Mouse (Mus musculus): Measurements from ENCODE around the gene Jrkl. TPM values are rescaled to one million over a fixed set of nuclear protein-coding genes. Genes with fewer than 3 reads are reported as not detected.

Gene Jrkl
- total RNA-seq (2021) = 10 to 100 TPM in 1 of 2 experiments, 1 to 10 TPM in 1; 9.8 to 13.6 TPM

DNA sequence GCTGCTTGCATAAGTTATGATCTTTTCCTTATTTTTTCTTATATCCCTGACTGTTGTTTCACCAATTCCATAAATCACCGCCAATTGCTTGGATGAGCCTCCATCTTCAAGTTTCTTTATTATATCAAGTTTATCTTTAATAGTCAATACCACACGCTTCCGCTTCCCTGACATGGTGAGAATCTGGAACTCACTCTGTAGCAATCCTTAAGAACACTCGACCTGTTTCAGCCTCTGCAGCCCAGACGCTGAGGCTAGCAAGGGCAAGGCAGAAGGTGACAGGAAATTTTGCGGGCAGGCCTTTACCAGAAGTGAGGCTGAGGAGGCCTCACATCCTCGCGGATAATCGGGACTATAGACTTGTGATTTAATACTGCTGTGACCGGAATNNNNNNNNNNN is at the start of gene Jrkl:
Gene Jrkl (minus strand): TSS at position 349 of the 400 bp plus-strand sequence.
- DNase-seq = peak; percentile 18
- intact Hi-C loops (cut with DNase I) = no loop called here

DNA sequence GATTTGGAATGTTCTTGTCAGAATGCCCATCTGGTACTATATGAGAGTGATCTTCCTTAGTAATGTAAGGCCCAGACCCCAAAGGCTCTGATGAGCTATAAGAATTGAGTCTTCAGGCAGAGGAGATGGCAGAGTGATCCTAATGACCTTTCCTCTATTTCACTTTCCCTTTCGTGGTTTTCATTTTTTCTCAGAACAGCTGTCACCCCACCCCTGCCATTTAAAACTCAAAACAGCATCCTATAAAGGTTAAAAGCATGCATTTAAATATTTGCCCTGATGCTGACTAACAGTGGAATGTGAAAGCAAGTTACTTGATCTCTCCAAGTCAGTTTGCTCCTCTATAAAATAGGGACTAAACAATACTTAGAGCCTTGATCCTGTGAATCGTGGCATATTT is 41.9 kb upstream of the Jrkl start:
- intact Hi-C loops (cut with DNase I) = no loop called here

DNA sequence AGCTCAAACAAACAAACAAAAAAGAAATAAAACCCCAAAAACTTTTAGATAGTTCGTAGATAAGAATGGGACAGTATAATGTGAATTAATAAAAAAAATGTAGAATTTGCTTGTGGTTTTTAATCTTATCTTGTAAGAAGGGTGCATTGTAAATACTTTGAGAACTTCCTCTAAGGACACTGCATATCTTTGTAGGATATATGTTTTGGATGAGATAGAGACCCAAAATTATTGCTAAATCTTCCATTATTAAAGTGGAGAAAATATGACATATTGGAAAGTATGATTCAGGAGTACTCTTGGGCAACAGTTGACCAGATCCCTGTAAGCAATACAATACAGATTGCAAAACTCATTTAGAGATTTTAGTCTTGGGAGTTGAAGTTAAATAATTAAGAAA is 27.6 kb upstream of the Jrkl start:
- no peak for DNase-seq
- intact Hi-C loops (cut with DNase I) = no loop called here

More for the DNA sequence above, 41.9 kb upstream of the Jrkl start:
- DNase-seq = no peak

DNA sequence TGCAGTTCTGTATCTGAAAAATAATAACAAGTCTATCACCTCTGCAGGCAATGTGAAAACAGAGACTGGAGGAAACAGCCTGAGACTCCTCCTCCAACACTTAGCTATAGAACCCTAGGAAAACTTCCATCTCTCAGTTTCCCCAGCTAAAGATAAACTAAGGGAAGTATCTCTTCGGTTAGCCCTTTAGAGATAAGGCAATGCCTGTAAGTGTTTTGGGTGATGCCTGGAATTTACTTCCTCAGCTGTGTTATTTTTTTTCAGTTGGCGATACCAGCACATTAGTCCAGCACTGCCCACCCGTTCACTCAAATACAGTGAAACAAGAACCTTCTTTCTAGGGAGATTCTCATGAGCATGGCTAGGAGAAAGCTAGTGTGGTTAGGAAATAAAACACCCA is 15.4 kb upstream of the Jrkl start:
- DNase-seq = no peak
- intact Hi-C loops (cut with DNase I) = no loop called here

DNA sequence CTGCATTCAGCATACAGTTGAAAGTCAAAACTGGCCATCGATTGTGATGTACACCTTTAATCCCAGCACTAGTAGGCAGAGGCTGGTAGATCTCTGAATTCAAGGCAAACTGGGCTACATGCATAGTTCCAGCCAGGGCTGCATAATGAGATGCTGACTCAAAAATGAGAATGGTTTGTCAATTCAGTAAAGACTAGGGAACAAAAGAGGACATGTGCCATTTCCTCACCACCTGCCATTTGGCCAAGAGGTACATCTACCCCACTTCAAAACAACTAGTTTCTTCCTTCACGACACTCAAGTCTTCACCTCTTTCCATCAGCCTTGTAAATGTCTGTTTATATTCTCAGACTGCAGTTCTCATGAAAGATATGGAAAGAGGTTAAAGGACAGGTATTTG is 12.5 kb upstream of the Jrkl start:
- no peak for DNase-seq
- intact Hi-C loops (cut with DNase I) = no loop called here

DNA sequence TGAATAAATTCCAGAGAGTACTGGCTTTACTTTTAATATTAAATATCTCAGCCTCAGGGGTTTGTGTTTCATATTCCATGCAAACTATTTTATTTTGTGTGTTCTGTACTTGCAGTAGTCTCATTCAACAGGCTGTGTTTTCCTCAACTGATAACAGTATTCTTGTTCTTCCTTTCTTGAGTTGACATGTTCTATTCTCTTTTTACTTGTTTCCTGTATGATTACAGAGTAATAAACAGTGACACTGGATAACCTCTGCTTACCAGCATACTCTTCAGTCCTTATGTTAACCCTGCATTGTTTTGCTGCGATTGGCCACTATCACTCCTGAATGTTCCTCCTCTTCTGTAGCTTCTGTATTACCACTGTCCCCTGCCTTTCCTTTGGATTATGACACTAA is 11.1 kb upstream of the Jrkl start:
- no peak for DNase-seq
- intact Hi-C loops (cut with DNase I) = no loop called here

DNA sequence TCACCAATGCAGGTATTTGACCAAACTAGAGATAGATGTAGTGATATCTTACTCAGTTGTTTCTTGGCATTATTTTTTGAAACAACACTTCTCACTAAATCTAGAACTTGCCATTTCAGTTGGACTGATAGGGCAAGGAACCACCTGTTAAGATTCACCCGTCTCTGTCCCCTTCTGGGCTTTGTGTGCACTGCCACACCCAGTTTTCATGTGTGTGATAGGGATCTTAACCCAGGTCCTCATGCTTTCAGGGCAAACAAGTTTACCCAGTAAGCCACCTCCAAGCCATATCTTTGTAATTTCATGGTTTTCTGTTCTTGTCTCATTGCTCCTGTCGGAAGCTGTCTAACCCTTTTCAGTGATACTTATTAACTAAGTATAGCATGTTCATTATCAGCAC is 5.6 kb upstream of the Jrkl start:
- DNase-seq = no peak
- intact Hi-C loops (cut with DNase I) = no loop called here

DNA sequence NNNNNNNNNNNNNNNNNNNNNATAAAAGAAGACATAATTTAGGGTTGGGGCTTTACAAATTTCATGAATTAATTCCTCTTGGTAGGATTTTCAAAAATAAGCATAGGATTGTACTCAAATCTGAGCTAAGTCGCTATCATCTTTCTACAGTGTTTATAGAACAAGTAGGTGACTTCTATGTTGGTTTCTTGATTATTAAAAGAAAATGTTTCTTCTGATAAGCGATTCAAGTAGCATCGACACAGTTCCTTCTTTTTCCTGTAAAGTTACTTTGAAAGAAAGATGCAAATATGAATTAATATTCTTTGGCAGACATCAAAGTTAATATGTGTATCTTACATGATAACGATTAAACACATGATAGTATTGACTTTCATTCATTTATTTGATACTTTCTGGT is 2.5 kb upstream of the Jrkl start:
- no peak for DNase-seq
- intact Hi-C loops (cut with DNase I) = no loop called here

DNA sequence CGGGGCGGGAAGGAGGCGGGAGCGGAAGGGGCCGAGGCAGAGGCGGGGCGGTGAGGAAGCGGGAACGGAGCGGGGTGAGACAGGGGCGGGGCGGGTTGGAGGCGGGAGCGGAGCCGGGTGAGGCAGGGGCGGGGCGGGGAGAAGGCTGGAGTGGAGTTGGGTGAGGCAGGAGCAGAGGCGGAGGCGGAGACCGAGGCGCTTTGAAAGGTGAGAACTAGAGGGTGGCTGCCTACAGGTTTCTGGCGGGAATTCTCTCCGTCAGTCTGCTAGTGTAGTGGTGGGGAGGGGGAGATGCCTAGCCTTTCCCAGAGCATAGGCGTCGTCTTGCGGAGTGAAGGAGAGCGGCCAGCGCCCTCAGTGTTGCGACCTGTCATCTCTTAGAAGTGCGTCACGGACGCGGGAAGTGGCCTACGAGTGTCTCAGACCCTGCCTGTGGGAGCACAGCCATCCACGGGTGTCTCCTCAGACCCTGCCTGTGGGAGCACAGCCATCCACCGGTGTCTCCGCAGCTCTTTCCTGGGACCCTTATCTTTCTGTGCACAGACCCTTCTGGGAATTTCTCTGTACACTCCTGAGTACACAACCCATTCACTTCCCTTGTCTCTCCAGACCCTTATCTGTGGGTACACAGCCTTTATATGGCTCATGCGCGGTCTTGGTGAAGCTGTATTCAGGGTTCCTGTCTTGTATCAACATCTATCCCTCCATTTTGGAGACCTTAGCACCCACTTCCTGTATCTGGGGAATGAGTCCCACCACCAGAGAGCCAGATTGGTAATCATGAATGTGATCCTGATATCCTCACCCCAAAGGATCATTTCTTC is 1.4 kb upstream of the Jrkl start, which contains the start of gene Ccdc82:
Gene Ccdc82 (plus strand): TSS at position 141 of the 824 bp plus-strand sequence.
- intact Hi-C loops (cut with DNase I) = no loop called here
- DNase-seq = peak; percentile 96

DNA sequence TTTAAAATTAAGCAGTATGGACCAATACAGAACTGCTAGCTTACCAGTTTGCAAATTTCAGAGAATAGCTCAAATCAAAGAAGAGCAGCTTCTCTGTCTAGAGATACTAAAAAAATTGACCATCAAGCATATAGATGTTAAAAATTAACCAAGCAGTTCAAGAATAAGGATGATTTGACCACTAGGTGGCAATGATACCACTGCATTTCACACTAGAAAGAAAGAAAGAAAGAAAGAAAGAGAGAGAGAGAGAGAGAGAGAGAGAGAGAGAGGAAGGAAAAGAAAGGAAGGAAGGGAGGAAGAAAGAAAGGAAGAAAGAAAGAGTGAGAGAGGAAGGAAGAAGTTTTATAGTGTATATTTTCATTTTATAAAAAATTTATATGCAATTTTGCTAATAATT is 3.3 kb downstream of the Jrkl start:
- intact Hi-C loops (cut with DNase I) = loop anchor here (5.0 kb wide), 1 partner anchor 410 kb away; no protein-coding TSS in a partner anchor
- DNase-seq = no peak

DNA sequence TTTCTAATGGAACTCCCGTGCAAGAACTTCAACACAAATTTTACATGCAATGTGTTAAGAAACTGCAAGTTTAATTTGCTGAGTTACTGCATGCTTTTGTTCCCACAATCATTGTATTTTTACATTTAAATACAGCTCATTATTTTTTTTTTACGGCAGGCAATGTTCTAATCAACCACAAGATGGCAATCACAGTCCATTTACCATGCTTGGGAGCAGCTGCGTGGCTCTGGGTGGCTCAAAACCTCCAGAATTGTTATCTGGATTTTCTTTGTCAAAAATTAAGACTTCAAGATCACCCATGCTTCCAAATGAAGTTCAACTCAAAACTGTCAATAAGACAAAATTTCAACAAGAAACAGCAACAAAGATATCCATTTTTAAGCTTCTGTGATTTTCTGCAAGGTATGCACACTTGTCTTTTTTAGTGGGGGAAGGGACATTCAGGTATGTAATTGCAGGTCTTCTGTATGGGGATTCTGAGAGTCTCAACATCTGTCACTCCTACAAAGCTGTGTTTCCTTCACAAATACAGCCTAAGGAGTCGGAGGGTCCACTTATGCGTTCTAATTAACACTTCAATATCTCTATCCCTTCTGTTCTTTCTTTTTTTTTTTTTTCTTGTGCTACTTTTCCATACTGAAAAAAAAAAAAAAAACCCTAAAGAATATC is 13.9 kb downstream of the Jrkl start:
- DNase-seq = no peak
- intact Hi-C loops (cut with DNase I) = loop anchor here (5.0 to 10.0 kb wide), 4 partner anchors 486 to 1466 kb away; partner anchors contain the start of genes Cep57 and Fam76b

DNA sequence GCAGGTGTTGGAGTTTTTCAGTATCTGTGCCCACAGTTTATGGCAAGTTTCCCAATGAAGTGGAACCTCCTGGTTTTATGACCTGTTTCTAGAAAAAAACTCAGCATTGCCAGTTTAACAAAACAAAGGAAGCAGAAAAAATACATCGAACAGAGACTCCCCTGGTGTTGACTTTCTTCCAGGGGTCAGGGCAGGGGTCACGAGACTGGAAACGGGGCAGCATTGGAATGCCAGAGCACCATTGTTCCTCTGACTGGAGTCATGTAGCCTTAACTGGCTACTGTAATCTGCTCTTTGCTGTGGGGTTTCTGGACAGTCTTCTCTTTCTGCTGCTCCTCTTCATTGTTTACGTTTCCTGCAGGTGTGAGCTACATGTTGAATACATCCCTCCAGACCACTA is 15.1 kb downstream of the Jrkl start:
- intact Hi-C loops (cut with DNase I) = loop anchor here (5.0 to 10.0 kb wide), 4 partner anchors 487 to 1467 kb away; partner anchors contain the start of genes Cep57 and Fam76b
- DNase-seq = no peak

DNA sequence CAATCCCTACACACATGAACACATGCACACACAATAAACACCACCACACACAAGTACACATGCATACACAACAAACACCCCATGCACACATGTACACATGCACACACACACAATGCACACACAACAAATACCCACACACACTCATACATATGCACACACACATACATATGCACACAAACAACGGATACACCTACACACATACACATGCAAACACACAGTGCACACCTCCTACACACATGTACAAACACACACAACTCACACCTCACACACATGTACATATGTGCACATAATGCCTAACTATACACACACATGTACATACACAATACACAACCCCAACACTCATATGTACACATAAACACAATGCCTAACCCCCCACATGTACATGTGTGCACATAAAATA is 19.8 kb downstream of the Jrkl start:
- no peak for DNase-seq
- intact Hi-C loops (cut with DNase I) = no loop called here

DNA sequence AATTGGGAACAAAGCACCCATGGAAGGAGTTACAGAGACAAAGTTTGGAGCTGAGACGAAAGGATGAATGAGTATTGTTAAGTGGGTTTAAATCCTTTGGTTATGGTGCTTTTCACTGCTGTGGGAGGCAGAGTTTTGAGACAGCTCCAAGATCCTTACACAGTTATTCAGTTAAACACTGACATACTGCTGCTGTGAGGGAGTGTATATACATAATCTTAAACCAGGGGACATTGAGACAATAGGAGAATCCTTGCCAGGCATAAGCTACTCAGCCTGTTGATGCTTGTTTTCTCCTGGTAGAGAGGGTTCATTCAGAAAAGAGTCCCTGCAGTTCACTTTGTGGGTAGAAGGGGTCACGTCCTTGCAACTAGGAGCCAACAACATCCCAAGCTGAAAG is 39.3 kb downstream of the Jrkl start:
- DNase-seq = no peak
- intact Hi-C loops (cut with DNase I) = no loop called here

DNA sequence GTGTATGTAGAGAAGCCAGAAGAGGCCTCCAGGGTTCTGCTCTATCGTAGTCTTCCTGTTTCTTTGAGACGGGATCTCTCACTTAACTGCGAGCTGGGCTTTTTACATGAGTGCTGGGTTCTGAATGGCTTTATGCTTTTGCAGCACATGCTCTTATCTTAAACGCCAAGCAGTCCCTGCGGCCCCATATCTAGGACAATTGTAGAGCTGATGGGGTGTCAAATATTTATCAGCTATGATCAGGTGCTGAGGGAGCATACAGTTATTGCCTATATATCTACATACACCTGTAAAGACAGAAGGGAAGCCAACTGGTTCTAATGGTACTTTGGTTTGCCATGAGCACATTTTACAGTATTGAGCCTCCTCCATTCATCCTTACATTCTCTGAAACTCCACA is 41.9 kb downstream of the Jrkl start:
- intact Hi-C loops (cut with DNase I) = no loop called here
- no peak for DNase-seq

DNA sequence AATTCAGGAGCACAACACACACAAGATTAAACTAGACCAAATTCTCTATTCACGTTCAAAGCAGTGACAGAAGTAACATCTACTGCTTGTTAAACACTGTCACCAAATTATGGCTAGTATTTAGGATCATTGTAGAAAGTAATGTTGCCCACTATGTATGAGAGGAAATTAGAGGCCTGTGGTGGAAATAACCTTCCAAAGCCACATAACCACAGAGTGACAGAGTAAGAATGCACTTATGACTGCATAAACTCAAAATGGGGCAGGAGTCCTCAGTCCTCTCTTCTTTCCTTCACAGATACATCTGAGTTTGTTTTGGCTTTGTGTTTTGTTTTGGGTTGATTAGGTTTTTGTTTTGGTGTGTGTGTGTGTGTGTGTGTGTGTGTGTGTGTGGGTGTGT is 42.5 kb downstream of the Jrkl start:
- no peak for DNase-seq
- intact Hi-C loops (cut with DNase I) = no loop called here

DNA sequence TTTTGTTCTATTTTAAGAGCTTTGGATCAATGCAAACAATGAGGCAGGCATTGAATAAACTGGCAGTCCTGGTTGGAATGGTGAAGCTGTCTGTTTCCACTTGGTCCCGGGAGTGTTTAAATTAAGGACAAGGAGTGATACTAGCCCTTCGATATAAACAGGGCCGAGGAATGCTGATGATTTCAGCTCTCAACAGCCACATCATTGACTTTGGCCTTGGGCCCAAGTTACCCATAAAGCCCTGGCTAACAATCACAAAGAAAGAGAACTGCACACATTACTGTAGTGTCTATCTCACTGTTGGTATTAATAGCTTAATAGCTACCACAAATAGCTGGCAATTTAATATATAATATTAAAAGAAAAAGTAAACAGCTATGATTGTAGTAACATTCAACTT is 45.5 kb downstream of the Jrkl start:
- intact Hi-C loops (cut with DNase I) = no loop called here
- no peak for DNase-seq

DNA sequence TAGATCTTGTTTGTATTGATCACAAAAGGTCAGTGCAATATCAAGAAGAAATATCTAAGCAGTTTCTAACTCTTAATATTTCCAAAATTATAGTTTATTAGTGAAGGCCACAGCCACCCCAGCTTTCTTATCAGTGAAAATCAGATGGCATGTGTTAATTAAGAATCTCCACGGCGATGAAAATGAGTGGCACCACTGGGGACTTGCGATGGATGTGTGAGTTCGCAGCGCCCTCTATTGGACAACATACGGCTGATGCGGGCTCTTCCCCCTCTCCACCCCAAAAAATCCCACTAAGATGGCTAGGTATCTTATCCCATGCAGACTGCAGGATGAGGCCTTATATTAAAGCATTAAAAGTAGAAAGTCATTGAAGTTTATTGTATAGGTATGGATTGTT is 49.9 kb downstream of the Jrkl start:
- peak; percentile 52 for DNase-seq
- intact Hi-C loops (cut with DNase I) = loop anchor here (5.0 kb wide), 1 partner anchor 318 kb away; no protein-coding TSS in a partner anchor

DNA sequence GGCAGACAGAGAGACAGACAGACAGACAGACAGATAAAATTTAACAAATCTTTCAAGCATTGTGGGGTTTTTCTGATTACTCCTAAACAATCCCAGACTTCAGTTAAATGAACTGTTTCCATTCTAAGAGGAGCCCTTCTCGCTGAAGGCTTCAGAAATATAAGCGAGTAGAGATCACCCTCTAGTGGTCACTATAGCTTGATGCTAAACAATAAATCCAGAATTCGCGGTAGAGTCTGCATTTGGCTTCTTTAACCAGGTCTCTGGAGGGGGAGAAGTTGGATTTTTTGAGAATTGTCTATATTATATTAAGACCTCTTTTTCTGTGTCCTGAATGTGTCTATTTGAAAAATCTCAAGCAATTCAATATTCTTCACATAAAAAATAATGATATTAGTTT is 50.4 kb downstream of the Jrkl start:
- DNase-seq = no peak
- intact Hi-C loops (cut with DNase I) = loop anchor here (5.0 kb wide), 1 partner anchor 318 kb away; no protein-coding TSS in a partner anchor

DNA sequence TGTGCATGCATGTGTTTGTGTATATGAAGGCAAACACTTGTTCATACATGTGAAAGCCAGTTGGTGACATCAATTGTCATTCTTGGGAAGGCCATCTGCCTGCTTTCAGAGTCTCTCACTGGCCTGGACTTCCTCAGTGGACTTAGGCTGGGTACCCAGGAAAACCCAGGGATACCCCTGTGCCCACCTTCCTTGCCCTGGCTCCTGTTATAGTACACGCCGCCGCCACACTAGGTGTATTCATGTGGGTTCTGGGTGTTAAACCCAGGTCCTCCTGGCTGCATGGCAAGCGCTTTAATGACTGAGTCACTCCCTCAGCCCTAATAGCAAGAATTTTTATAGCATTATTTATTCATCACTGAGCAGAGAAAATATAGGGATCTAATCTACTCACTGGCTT is 51.0 kb downstream of the Jrkl start:
- DNase-seq = no peak
- intact Hi-C loops (cut with DNase I) = loop anchor here (5.0 kb wide), 1 partner anchor 317 kb away; no protein-coding TSS in a partner anchor
